Mouse (Mus musculus) lung, postnatal 0 days (tissue): ENCODE data around the gene Inpp5a. TPM values are rescaled to one million over a fixed set of nuclear protein-coding genes. Genes with fewer than 3 reads are reported as not detected.
A peak's percentile ranks its signal among the peaks of the same experiment; 100 is the strongest.

Source experiments
- ATAC-seq: fragments of 200-750 bp; cut with Nextera tagmentation; 2 replicates; pipeline ENCODE4 v1.8.0; 2017; ENCODE audit warnings: moderate library complexity
- DNase-seq: peaks from one replicate; pipeline ENCODE4 v3.0.0-alpha.2; 2016; ENCODE audit warnings: low spot score
- H3K27ac ChIP-seq: fragments of 300-500 bp; sonication (generic); 2 replicates; pipeline ENCODE4 v1.5.1; 2014; ENCODE audit warnings: antibody characterized with exemption, mild to moderate bottlenecking, low read length, mixed read lengths
- H3K27me3 ChIP-seq: fragments of 300-500 bp; sonication (generic); replicated peaks from 2 replicates; pipeline ENCODE4 v1.6.1; 2014; ENCODE audit warnings: low read length, mixed read lengths; ENCODE audit not compliant: insufficient read depth
- H3K36me3 ChIP-seq: fragments of 300-500 bp; sonication (generic); 2 replicates; pipeline ENCODE4 v1.6.1; 2014; ENCODE audit warnings: low read length, mixed read lengths; ENCODE audit not compliant: insufficient read depth
- H3K4me1 ChIP-seq: fragments of 300-500 bp; sonication (generic); 2 replicates; pipeline ENCODE4 v1.6.1; 2014; ENCODE audit warnings: antibody characterized with exemption, low read depth, low read length, mixed read lengths; ENCODE audit not compliant: insufficient read depth
- H3K4me2 ChIP-seq: fragments of 300-500 bp; sonication (generic); replicated peaks from 2 replicates; pipeline ENCODE4 v1.6.1; 2014; ENCODE audit warnings: low read depth, mild to moderate bottlenecking, low read length, moderate library complexity, mixed read lengths
- H3K4me3 ChIP-seq: fragments of 300-500 bp; sonication (generic); 2 replicates; pipeline ENCODE4 v1.5.1; 2014; ENCODE audit warnings: low read depth, low read length
- H3K9ac ChIP-seq: fragments of 300-500 bp; sonication (generic); replicated peaks from 2 replicates; pipeline ENCODE4 v1.6.1; 2014; ENCODE audit warnings: low read depth, mild to moderate bottlenecking
- H3K9me3 ChIP-seq: fragments of 300-500 bp; sonication (generic); 2 replicates; pipeline ENCODE4 v1.6.1; 2016; ENCODE audit warnings: low read length, mixed read lengths
- CTCF ChIP-seq: IDR thresholded peaks from 2 replicates; pipeline ENCODE4 v1.5.1; 2016; ENCODE audit warnings: antibody characterized with exemption, mild to moderate bottlenecking
- EP300 ChIP-seq: IDR thresholded peaks from 2 replicates; pipeline ENCODE4 v1.6.1; 2016; ENCODE audit warnings: antibody characterized with exemption, mild to moderate bottlenecking, control low read depth
- WGBS: fragments of 180-500 bp; shearing (Covaris S2); extraction: QIAGEN DNeasy Blood & Tissue Kit; methylation state at CpG from one replicate; pipeline ENCODE4 v1.1.7; 2014; 5-methylcytosine and 5-hydroxymethylcytosine counted together
- polyA plus RNA-seq: library from polyadenylated mRNA; unstranded; fragments of >200 nt; fragmentation: Nextera tagmentation; extraction: Ambion mirVana; gene quantifications from 2 replicates; pipeline ENCODE4 v1.2.1, GENCODE M21; 2015

Inpp5a gene
- polyA plus RNA-seq, 1 experiment from 2014 or later = 41.3 TPM

DNA sequence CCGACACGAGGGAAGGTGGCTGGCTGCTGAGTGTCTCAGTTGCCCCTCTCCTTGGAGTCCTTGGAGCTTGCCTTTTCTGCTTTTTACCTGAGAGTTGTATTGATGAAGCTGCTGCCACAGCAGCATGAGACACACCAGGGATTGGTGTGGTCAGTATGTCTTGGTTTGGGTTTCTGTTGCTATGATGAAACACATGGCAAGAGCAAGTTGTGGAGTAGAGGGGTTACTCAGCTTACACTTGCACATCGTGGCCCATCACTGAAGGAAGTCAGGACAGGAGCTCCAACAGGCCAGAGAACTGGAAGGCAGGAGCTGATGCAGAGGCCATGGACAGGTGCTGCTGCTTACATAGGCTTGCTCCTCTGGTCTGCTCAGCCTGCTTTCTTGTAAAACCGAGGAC, 76.6 kb downstream of the Inpp5a start:
- no peak overlapping the region for H3K4me2 ChIP-seq
- H3K9me3 ChIP-seq = no peaks in the 10 kb centered on the region
- no peak overlapping the region for H3K4me3 ChIP-seq
- H3K27ac ChIP-seq = no peak overlapping the region
- H3K4me1 ChIP-seq = peaks cover 30% of the 10 kb centered on the region; the same call in 1 of the 2 replicates
- no peak for DNase-seq
- WGBS = 88% methylated on average over 4 of the region's 4 CpGs
- TF ChIP-seq CTCF = no peak
- TF ChIP-seq EP300 = no peak
- H3K36me3 ChIP-seq = no peaks in the 10 kb centered on the region
- no peaks in the 10 kb centered on the region for H3K27me3 ChIP-seq
- H3K9ac ChIP-seq = no peak overlapping the region
- no peak for ATAC-seq

- DNase-seq (peak; percentile 63), ATAC-seq (peak; percentile 45)
- TF ChIP-seq CTCF (no peak), EP300 (no peak)
- H3K27ac ChIP-seq = 0 out of 2 replicates have a peak overlapping the region, but pooled peaks have one; percentile 6
- H3K27me3 ChIP-seq = no peaks in the 10 kb centered on the region
- WGBS = 15% methylated on average over 6 of the region's 7 CpGs
- H3K9ac ChIP-seq = no peak overlapping the region
- H3K36me3 ChIP-seq = no peaks in the 10 kb centered on the region
- no peak overlapping the region for H3K4me2 ChIP-seq
- H3K4me3 ChIP-seq = no peak overlapping the region
- no peaks in the 10 kb centered on the region for H3K9me3 ChIP-seq
- H3K4me1 ChIP-seq = peaks cover 30% of the 10 kb centered on the region; the same call in 1 of the 2 replicates
Observed at GRCm38 (mm10) chr7:139466484-139467176, 77.7 kb downstream of the Inpp5a start.

- no peaks in the 10 kb centered on the region for H3K9me3 ChIP-seq
- 44% methylated on average over 10 of the region's 10 CpGs for WGBS
- no peaks in the 10 kb centered on the region for H3K36me3 ChIP-seq
- no peak for TF ChIP-seq EP300
- no peak overlapping the region for H3K9ac ChIP-seq
- DNase-seq = peak; percentile 42
- H3K4me3 ChIP-seq = no peak overlapping the region
- H3K27me3 ChIP-seq = no peaks in the 10 kb centered on the region
- ATAC-seq = 0 out of 2 replicates have a peak, but pooled peaks have one; percentile 18
- H3K27ac ChIP-seq = peak overlapping the region; percentile 6; the same call in 1 of the 2 replicates
- H3K4me1 ChIP-seq = peaks cover 30% of the 10 kb centered on the region; the same call in 1 of the 2 replicates
- H3K4me2 ChIP-seq = no peak overlapping the region
Observed at GRCm38 (mm10) chr7:139467177-139467895, 78.4 kb downstream of the Inpp5a start.

- no peak overlapping the region for H3K4me3 ChIP-seq
- ATAC-seq (peak; percentile 54), DNase-seq (peak; percentile 71)
- H3K9ac ChIP-seq = no peak overlapping the region
- no peak overlapping the region for H3K4me2 ChIP-seq
- no peaks in the 10 kb centered on the region for H3K36me3 ChIP-seq
- TF ChIP-seq CTCF (peak; percentile 35), EP300 (no peak)
- 25% methylated on average over 4 of the region's 4 CpGs for WGBS
- peaks cover 30% of the 10 kb centered on the region for H3K4me1 ChIP-seq
- H3K9me3 ChIP-seq = no peaks in the 10 kb centered on the region
- H3K27ac ChIP-seq = peak overlapping the region; percentile 6
- no peaks in the 10 kb centered on the region for H3K27me3 ChIP-seq
Observed at GRCm38 (mm10) chr7:139467896-139468279, 79.0 kb downstream of the Inpp5a start.

DNA sequence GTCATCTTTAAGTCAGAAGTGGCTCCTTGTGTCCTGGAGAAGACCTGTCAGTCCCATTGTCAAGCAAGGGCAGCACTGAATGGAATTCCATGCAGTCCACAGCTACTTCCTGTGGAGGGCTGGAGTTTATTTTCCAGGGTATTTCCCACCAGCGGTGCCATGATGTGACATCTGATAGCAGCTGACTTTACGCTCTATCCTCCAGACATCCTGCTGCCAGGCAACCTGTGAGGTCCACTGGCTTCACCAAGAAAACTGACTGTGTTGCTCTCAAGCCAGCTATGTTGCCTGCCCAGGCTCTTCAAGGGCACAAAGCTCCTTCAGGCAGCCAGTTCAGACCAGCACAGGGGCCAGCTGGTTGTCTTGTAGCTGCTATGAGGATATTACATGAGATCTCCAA, 79.5 kb downstream of the Inpp5a start:
- H3K4me1 ChIP-seq = peaks cover 30% of the 10 kb centered on the region
- H3K9ac ChIP-seq = no peak overlapping the region
- H3K27me3 ChIP-seq = no peaks in the 10 kb centered on the region
- no peak overlapping the region for H3K4me3 ChIP-seq
- ATAC-seq (peak; percentile 34), DNase-seq (peak; percentile 56)
- TF ChIP-seq CTCF (0 out of 2 replicates have a peak, but pooled peaks have one; percentile 14), EP300 (no peak)
- no peak overlapping the region for H3K4me2 ChIP-seq
- no peaks in the 10 kb centered on the region for H3K36me3 ChIP-seq
- H3K9me3 ChIP-seq = no peaks in the 10 kb centered on the region
- H3K27ac ChIP-seq = peak overlapping the region; percentile 15; the same call in 1 of the 2 replicates
- 15% methylated on average over 2 of the region's 2 CpGs for WGBS

DNA sequence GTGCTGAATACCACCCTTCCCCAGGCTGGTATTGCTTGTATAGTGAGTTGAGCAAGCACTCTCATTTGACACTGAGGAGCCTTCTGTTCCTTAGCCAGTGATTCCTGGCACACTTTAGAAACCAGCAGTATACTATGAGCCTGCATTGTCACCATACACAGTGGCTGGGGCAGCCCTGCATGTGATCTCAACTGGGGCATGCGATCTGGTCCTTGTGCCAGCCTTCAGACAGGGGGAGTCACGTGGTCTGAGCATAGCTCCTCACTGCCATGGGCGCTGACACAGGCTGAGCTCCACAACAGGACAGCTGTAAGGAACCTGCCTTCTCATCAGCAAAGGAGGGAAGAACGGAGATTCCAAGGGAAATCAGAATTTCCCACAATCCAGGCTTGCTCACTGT, 80.5 kb downstream of the Inpp5a start:
- H3K4me1 ChIP-seq = peaks cover 30% of the 10 kb centered on the region
- no peak for DNase-seq
- H3K4me3 ChIP-seq = no peak overlapping the region
- TF ChIP-seq EP300 (no peak), CTCF (no peak)
- 93% methylated on average over 4 of the region's 4 CpGs for WGBS
- no peak for ATAC-seq
- no peaks in the 10 kb centered on the region for H3K36me3 ChIP-seq
- no peaks in the 10 kb centered on the region for H3K9me3 ChIP-seq
- H3K27ac ChIP-seq = no peak overlapping the region
- H3K4me2 ChIP-seq = no peak overlapping the region
- H3K9ac ChIP-seq = no peak overlapping the region
- no peaks in the 10 kb centered on the region for H3K27me3 ChIP-seq
